Mouse (Mus musculus) kidney, embryonic 14.5 days (tissue): Measurements from ENCODE around the gene Dlg3. TPM values are rescaled to one million over a fixed set of nuclear protein-coding genes. Genes with fewer than 3 reads are reported as not detected.

Source experiments
- ATAC-seq: fragments of 200-750 bp; cut with Nextera tagmentation; 2 replicates; pipeline ENCODE4 v1.8.0; 2017; ENCODE audit warnings: moderate number of reproducible peaks, mild to moderate bottlenecking, moderate TSS enrichment, moderate library complexity; ENCODE audit not compliant: low FRiP score, low TSS enrichment
- H3K27ac ChIP-seq: fragments of 300-500 bp; sonication (generic); 2 replicates; pipeline ENCODE4 v1.5.1; 2014; ENCODE audit warnings: low read depth, mild to moderate bottlenecking, low read length, moderate library complexity, mixed read lengths
- H3K27me3 ChIP-seq: fragments of 300-500 bp; sonication (generic); 2 replicates; pipeline ENCODE4 v1.6.1; 2014; ENCODE audit warnings: mild to moderate bottlenecking, low read length; ENCODE audit not compliant: control insufficient read depth, insufficient read depth
- H3K36me3 ChIP-seq: fragments of 300-500 bp; sonication (generic); 2 replicates; pipeline ENCODE4 v1.6.1; 2014; ENCODE audit warnings: low read length, mixed read lengths; ENCODE audit not compliant: control insufficient read depth, insufficient read depth
- H3K4me1 ChIP-seq: fragments of 300-500 bp; sonication (generic); 2 replicates; pipeline ENCODE4 v1.6.1; 2014; ENCODE audit warnings: low read length, mixed read lengths; ENCODE audit not compliant: control insufficient read depth, insufficient read depth
- H3K4me2 ChIP-seq: fragments of 300-500 bp; sonication (generic); replicated peaks from 2 replicates; pipeline ENCODE4 v1.6.1; 2014; ENCODE audit warnings: low read depth, mild to moderate bottlenecking, low read length
- H3K4me3 ChIP-seq: fragments of 300-500 bp; sonication (generic); 2 replicates; pipeline ENCODE4 v1.5.1; 2014; ENCODE audit warnings: mild to moderate bottlenecking, low read length
- H3K9ac ChIP-seq: fragments of 300-500 bp; sonication (generic); 2 replicates; pipeline ENCODE4 v1.6.1; 2014; ENCODE audit warnings: low read depth, mild to moderate bottlenecking, low read length, moderate library complexity
- H3K9me3 ChIP-seq: fragments of 300-500 bp; sonication (generic); 2 replicates; pipeline ENCODE4 v1.6.1; 2016; ENCODE audit warnings: low read length; ENCODE audit not compliant: control insufficient read depth
- WGBS: fragments of 180-500 bp; shearing (Covaris S2); extraction: QIAGEN DNeasy Blood & Tissue Kit; methylation state at CpG from one replicate; pipeline ENCODE4 v1.1.7; 2014; 5-methylcytosine and 5-hydroxymethylcytosine counted together
- polyA plus RNA-seq: library from polyadenylated mRNA; unstranded; fragments of >200 nt; fragmentation: Nextera tagmentation; extraction: Ambion mirVana; gene quantifications from 2 replicates; pipeline ENCODE4 v1.2.1, GENCODE M21; 2014

Gene Dlg3
- polyA plus RNA-seq, 1 experiment from 2014 or later: 7.3 TPM

- Histone ChIP-seq H3K4me2 (no peak overlapping the region), H3K4me3 (no peak overlapping the region), H3K4me1 (no peaks in the 10 kb centered on the region), H3K36me3 (no peaks in the 10 kb centered on the region), H3K9me3 (no peaks in the 10 kb centered on the region), H3K9ac (no peak overlapping the region), H3K27me3 (peaks cover 7% of the 10 kb centered on the region), H3K27ac (no peak overlapping the region)
- ATAC-seq: no peak
- 83% methylated on average over 6 of the region's 6 CpGs for WGBS
Observed at GRCm38 (mm10) chrX:100765855-100766254, 1.7 kb upstream of the Dlg3 start.

DNA sequence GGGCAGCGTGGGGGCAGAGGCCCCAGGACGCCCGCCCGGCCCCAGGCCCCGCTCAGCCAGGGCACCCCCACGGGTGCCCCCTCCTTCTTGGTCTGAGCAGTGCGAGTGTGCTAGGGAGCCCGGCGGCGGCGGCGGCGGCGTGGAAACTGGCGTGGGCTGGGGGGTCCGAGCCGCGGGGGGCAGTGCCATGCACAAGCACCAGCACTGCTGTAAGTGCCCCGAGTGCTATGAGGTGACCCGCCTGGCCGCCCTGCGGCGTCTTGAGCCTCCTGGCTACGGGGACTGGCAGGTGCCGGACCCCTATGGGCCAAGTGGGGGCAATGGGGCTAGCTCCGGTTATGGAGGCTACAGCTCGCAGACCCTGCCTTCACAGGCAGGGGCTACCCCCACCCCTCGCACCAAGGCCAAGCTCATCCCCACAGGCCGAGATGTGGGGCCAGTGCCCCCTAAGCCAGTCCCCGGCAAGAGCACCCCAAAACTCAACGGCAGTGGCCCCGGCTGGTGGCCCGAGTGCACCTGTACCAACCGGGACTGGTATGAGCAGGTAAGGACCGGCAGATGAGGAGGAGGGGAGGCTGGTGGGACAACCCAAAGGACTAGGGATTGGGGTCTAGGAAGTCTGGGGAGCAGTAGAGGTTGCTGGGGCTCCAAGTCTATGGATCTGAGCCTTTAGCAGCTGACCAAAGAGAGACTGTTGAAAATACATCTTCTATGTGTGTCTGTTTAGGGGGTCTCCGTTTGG is 534 bp downstream of the Dlg3 start:
- no peaks in the 10 kb centered on the region for H3K36me3 ChIP-seq
- H3K4me3 ChIP-seq: peak overlapping the region; percentile 39
- H3K27me3 ChIP-seq: peaks cover 7% of the 10 kb centered on the region
- ATAC-seq: peak; percentile 73; the same call in 1 of the 2 replicates
- H3K9ac ChIP-seq: peak overlapping the region; percentile 18; the same call in 1 of the 2 replicates
- no peak overlapping the region for H3K27ac ChIP-seq
- no peaks in the 10 kb centered on the region for H3K4me1 ChIP-seq
- 32% methylated on average over 33 of the region's 36 CpGs for WGBS
- peak overlapping the region; percentile 71 for H3K4me2 ChIP-seq
- H3K9me3 ChIP-seq: no peaks in the 10 kb centered on the region

DNA sequence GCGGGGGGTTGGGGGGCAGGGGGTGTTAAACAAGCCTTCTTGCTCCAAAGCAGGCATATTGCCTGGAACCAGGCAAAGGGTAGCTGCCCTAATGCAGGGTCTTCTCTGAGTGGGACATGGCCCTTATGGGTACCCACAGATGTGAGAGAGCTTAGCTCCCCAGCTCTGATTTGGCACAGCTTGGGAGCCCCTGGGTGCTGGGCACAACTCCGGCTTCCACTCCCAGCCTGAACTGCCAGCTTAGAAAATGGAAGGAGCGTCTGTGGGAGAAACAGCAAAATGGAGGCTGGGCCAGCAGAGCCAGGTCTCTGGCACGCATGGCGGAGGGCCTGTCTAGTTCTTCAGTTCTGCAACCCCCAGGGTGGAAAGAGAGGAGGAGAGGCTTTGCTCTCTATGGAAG is 1.8 kb downstream of the Dlg3 start:
- H3K27ac ChIP-seq: no peak overlapping the region
- H3K4me2 ChIP-seq: no peak overlapping the region
- H3K4me1 ChIP-seq: no peaks in the 10 kb centered on the region
- no peaks in the 10 kb centered on the region for H3K36me3 ChIP-seq
- H3K9ac ChIP-seq: no peak overlapping the region
- 86% methylated on average over 5 of the region's 5 CpGs for WGBS
- ATAC-seq: no peak
- H3K27me3 ChIP-seq: peaks cover 7% of the 10 kb centered on the region
- H3K9me3 ChIP-seq: no peaks in the 10 kb centered on the region
- H3K4me3 ChIP-seq: no peak overlapping the region

GRCm38 (mm10) chrX:100774341-100774811 is 6.9 kb downstream of the Dlg3 start:
- H3K27ac ChIP-seq: no peak overlapping the region

DNA sequence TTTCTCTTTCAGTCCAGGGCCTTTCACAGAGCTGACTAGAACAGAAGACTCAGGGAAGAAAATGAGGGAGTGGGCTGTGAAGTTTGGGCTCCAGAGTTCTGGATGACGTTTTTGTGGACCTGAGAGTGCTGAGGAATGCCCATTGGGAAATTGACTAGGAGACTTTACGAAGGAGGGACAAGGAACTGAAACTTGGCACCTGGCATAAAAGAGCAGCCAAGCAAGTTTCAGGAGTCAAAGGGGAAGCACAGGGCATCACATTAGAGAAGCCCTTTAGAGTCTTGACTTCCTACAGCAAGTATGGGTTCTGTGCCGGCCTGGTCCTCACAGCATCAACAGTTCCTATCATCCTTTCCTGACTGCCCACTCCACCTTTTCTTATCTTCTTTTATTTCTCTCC is 7.9 kb downstream of the Dlg3 start:
- no peak overlapping the region for H3K4me3 ChIP-seq
- H3K4me2 ChIP-seq: no peak overlapping the region
- H3K9me3 ChIP-seq: no peaks in the 10 kb centered on the region
- H3K27ac ChIP-seq: no peak overlapping the region
- no peaks in the 10 kb centered on the region for H3K4me1 ChIP-seq
- H3K9ac ChIP-seq: no peak overlapping the region
- no peaks in the 10 kb centered on the region for H3K27me3 ChIP-seq
- no peaks in the 10 kb centered on the region for H3K36me3 ChIP-seq
- WGBS: 79% methylated on average over 3 of the region's 3 CpGs
- ATAC-seq: no peak

More at GRCm38 (mm10) chrX:100774341-100774811, 6.9 kb downstream of the Dlg3 start:
- ATAC-seq: peak; percentile 60
- Histone ChIP-seq H3K9me3 (no peaks in the 10 kb centered on the region), H3K36me3 (no peaks in the 10 kb centered on the region), H3K4me1 (no peaks in the 10 kb centered on the region), H3K4me2 (peak overlapping the region; percentile 44), H3K9ac (peak overlapping the region; percentile 59), H3K4me3 (peak overlapping the region; percentile 39), H3K27me3 (no peaks in the 10 kb centered on the region)
- 21% methylated on average over 23 of the region's 23 CpGs for WGBS

DNA sequence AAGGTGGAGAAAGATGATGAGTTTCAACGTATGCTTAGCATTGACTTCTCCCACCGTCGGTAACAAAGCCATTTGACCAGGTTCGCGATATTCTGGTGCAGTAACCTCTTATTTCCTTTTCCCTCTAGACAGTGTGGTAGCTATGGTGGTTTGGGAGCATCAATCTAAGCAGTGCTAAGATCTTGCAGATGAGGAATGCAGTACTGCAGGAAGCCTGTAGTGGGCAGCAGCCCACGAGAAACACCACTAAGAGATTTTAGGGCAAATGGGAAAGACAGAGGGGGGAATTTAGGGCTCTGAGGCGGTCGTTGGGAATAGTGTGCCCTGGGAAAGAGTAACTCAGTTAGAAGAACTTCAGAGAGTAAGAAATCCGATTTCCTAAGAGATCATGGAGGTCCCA is 9.0 kb downstream of the Dlg3 start:
- peak; percentile 44 for ATAC-seq
- H3K27me3 ChIP-seq: no peaks in the 10 kb centered on the region
- no peaks in the 10 kb centered on the region for H3K36me3 ChIP-seq
- peak overlapping the region; percentile 59 for H3K4me3 ChIP-seq
- no peak overlapping the region for H3K9ac ChIP-seq
- H3K4me1 ChIP-seq: no peaks in the 10 kb centered on the region
- 30% methylated on average over 9 of the region's 9 CpGs for WGBS
- H3K9me3 ChIP-seq: no peaks in the 10 kb centered on the region
- peak overlapping the region; percentile 80; the same call in 1 of the 2 replicates for H3K27ac ChIP-seq
- peak overlapping the region; percentile 50 for H3K4me2 ChIP-seq

GRCm38 (mm10) chrX:100776985-100777654 is 9.6 kb downstream of the Dlg3 start:
- Histone ChIP-seq H3K27ac (peak overlapping the region; percentile 80), H3K4me3 (peak overlapping the region; percentile 59), H3K9me3 (no peaks in the 10 kb centered on the region), H3K27me3 (no peaks in the 10 kb centered on the region), H3K9ac (peak overlapping the region; percentile 75), H3K36me3 (no peaks in the 10 kb centered on the region), H3K4me2 (peak overlapping the region; percentile 50), H3K4me1 (no peaks in the 10 kb centered on the region)
- WGBS: 29% methylated on average over 44 of the region's 49 CpGs
- peak; percentile 95 for ATAC-seq

DNA sequence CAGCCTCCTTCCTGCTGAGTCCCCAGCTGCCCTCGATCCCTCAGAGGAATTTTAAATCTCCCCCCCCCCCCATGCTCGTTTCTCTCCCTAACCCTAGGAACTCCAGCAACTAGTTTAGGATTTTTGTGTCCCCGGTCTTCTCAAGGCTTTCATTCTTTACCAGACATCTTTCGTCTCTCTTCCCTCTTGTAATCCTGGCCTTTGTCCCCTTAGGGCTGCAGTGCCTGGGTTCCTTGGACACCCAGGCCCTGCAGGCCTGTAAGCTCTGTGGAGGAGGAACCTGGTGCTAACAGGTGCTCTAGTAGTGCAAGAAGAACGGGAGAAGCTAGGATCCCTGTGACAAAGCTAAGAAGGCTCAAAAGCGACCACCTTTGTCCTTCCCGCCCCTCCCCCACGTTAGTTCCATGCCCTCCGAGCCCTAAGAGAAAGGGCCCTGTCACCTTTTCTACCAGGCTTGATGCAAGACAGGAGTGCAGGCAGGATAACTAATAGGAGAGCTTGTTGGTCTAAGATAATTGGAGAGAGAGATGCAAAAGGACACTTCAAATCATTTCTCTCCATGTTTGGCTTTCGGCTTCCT is 10.2 kb downstream of the Dlg3 start:
- H3K4me3 ChIP-seq: peak overlapping the region; percentile 59
- no peaks in the 10 kb centered on the region for H3K4me1 ChIP-seq
- peak overlapping the region; percentile 75 for H3K9ac ChIP-seq
- ATAC-seq: no peak; the same call in 1 of the 2 replicates
- no peaks in the 10 kb centered on the region for H3K36me3 ChIP-seq
- peak overlapping the region; percentile 50 for H3K4me2 ChIP-seq
- peak overlapping the region; percentile 80 for H3K27ac ChIP-seq
- no peaks in the 10 kb centered on the region for H3K27me3 ChIP-seq
- no peaks in the 10 kb centered on the region for H3K9me3 ChIP-seq
- 33% methylated on average over 10 of the region's 10 CpGs for WGBS

- H3K9ac ChIP-seq: no peak overlapping the region
- ATAC-seq: no peak
- H3K4me1 ChIP-seq: no peaks in the 10 kb centered on the region
- 31% methylated on average over 5 of the region's 5 CpGs for WGBS
- H3K4me2 ChIP-seq: peak overlapping the region; percentile 50
- H3K27me3 ChIP-seq: no peaks in the 10 kb centered on the region
- H3K27ac ChIP-seq: no peak overlapping the region
- no peaks in the 10 kb centered on the region for H3K9me3 ChIP-seq
- peak overlapping the region; percentile 59 for H3K4me3 ChIP-seq
- no peaks in the 10 kb centered on the region for H3K36me3 ChIP-seq
Observed at GRCm38 (mm10) chrX:100778397-100778796, 10.9 kb downstream of the Dlg3 start.
